Mouse (Mus musculus) CD8-positive naive resting alpha-beta T cell, adult 2 months (primary cell): ENCODE measurements around the gene 1700080E11Rik.
"Not testable (repeated sequence)": the region's sequence is repeated elsewhere in the genome, so short reads cannot be mapped to it uniquely, and the experiment has no call there.

Experiments
- DNase-seq, 2 experiments: peaks; one replicate each; pipeline ENCODE4 v3.0.0; 2022; ENCODE audit warnings: low read depth in 2 of 2, low spot score in 2 of 2

The 1700080E11Rik gene

GRCm38 (mm10) chr9:105144992-105145391 is at the start of gene 1700080E11Rik:
TSS of gene 1700080E11Rik (minus strand) at chr9:105145092.
- no peak for DNase-seq

- no peak for DNase-seq
These were observed 41.8 kb upstream of the 1700080E11Rik start for GRCm38 (mm10) chr9:105186725-105187124.

- DNase-seq, result no peak
These were observed 37.5 kb upstream of the 1700080E11Rik start for GRCm38 (mm10) chr9:105182392-105182791.

- no peak for DNase-seq
These were observed 5.7 kb downstream of the 1700080E11Rik start for GRCm38 (mm10) chr9:105139204-105139603.

- DNase-seq, result no peak
These were observed 8.5 kb downstream of the 1700080E11Rik start for GRCm38 (mm10) chr9:105136404-105136803.

- peak; percentile 23 to 45 for DNase-seq
These were observed 10.4 kb downstream of the 1700080E11Rik start for GRCm38 (mm10) chr9:105134536-105134935.

- peak in 1 of 2 experiments; percentile 16 for DNase-seq
These were observed 12.9 kb downstream of the 1700080E11Rik start for GRCm38 (mm10) chr9:105132002-105132367.

GRCm38 (mm10) chr9:105131253-105132001 is 13.5 kb downstream of the 1700080E11Rik start, which contains the start of gene Nudt16:
TSS of gene Nudt16 (minus strand) at chr9:105131824.
- peak; percentile 75 to 81 for DNase-seq

- no peak for DNase-seq
These were observed 14.6 kb downstream of the 1700080E11Rik start for GRCm38 (mm10) chr9:105130331-105130730.

- DNase-seq, result not testable (repeated sequence)
These were observed 19.7 kb downstream of the 1700080E11Rik start for GRCm38 (mm10) chr9:105125206-105125605.

- no peak for DNase-seq
These were observed 41.0 kb downstream of the 1700080E11Rik start for GRCm38 (mm10) chr9:105103893-105104292.

GRCm38 (mm10) chr9:105101911-105102310 is 43.0 kb downstream of the 1700080E11Rik start:
- DNase-seq, result no peak

GRCm38 (mm10) chr9:105100807-105101570 is 43.9 kb downstream of the 1700080E11Rik start:
- peak; percentile 29 to 44 for DNase-seq
